14 mouse cellular contexts compared by ENCODE assay signal in genomic region chr7:115134926-115135575, GRCm38 (mm10).
DNase-seq lines count a peak whose midpoint lies in the region; ATAC-seq and TF ChIP-seq lines count a peak whose summit lies in the region.
"Had no signal": no experiment of that assay in that cellular context is flagged by ENCODE, and none has a peak within 500 bp of the region (broad histone marks: within the 10 kb centered on the region; RNA-seq: fewer than 3 reads in every experiment).

No protein-coding gene starts in this region.

- TF ChIP-seq CTCF in lung, adult 2 months (IDR thresholded peaks at IDR 0.05; ENCODE audit: insufficient read depth, low read length), result no peak
- TF ChIP-seq CTCF in heart, postnatal 0 days (IDR thresholded peaks at IDR 0.05; ENCODE audit: low read depth), result no peak

- H3K9me3 ChIP-seq in forebrain, embryonic 10.5 days, result no peaks in the 10 kb centered on the region
- no peaks in the 10 kb centered on the region for H3K9me3 ChIP-seq in forebrain, embryonic 13.5 days (replicated peaks)
- H3K9me3 ChIP-seq in heart, postnatal 0 days (replicated peaks; ENCODE audit: control insufficient read depth, low read length), result no peaks in the 10 kb centered on the region
- H3K9me3 ChIP-seq: embryonic facial prominence, embryonic 13.5 days; G1E; hindbrain, embryonic 10.5 days had no signal

- 69% methylated on average over 3 of the region's 3 CpGs for WGBS in forebrain, embryonic 10.5 days
- WGBS in forebrain, embryonic 13.5 days, result 56% methylated on average over 3 of the region's 3 CpGs
- WGBS in lung, adult 2 months, result 57% methylated on average over 3 of the region's 3 CpGs
- 37% methylated on average over 3 of the region's 3 CpGs for WGBS in heart, postnatal 0 days

- H3K4me3 ChIP-seq in forebrain, embryonic 10.5 days, result no peak overlapping the region
- H3K4me3 ChIP-seq in forebrain, embryonic 13.5 days, result no peak overlapping the region
- no peak overlapping the region for H3K4me3 ChIP-seq in lung, adult 2 months (replicated peaks; ENCODE audit: extremely low read depth, low read depth, low read length)
- H3K4me3 ChIP-seq in heart, postnatal 0 days (ENCODE audit: low read depth, low read length), result no peak overlapping the region
- H3K4me3 ChIP-seq: embryonic facial prominence, embryonic 13.5 days; hindbrain, embryonic 10.5 days had no signal

- H3K27ac ChIP-seq in forebrain, embryonic 10.5 days, result peak overlapping the region; percentile 12; the same call in 1 of the 2 replicates
- no peak overlapping the region for H3K27ac ChIP-seq in forebrain, embryonic 13.5 days
- H3K27ac ChIP-seq in heart, postnatal 0 days (ENCODE audit: low read depth), result no peak overlapping the region
- H3K27ac ChIP-seq: embryonic facial prominence, embryonic 13.5 days; hindbrain, embryonic 10.5 days; macrophage had no signal

- H3K9ac ChIP-seq in forebrain, embryonic 13.5 days, result no peak overlapping the region
- H3K9ac ChIP-seq in heart, postnatal 0 days (replicated peaks; ENCODE audit: low read depth, low read length), result no peak overlapping the region
- H3K9ac ChIP-seq: embryonic facial prominence, embryonic 13.5 days had no signal

- no peak overlapping the region for H3K4me2 ChIP-seq in forebrain, embryonic 13.5 days
- no peak overlapping the region for H3K4me2 ChIP-seq in heart, postnatal 0 days (ENCODE audit: low read depth, low read length)
- H3K4me2 ChIP-seq: embryonic facial prominence, embryonic 13.5 days had no signal

- no peak for TF ChIP-seq EP300 in heart, postnatal 0 days (IDR thresholded peaks at IDR 0.05; ENCODE audit: low read depth)

- H3K27me3 ChIP-seq in forebrain, embryonic 10.5 days (ENCODE audit: poor library complexity, severe bottlenecking), result peaks cover 13% of the 10 kb centered on the region; the same call in 1 of the 2 replicates
- H3K27me3 ChIP-seq in forebrain, embryonic 13.5 days, result 0 out of 2 replicates have a peak, but pooled peaks cover 17% of the 10 kb centered on the region
- H3K27me3 ChIP-seq in heart, postnatal 0 days (ENCODE audit: control insufficient read depth, insufficient read depth, low read length), result no peaks in the 10 kb centered on the region

- no peak for DNase-seq in forebrain, embryonic 10.5 days (ENCODE audit: extremely low spot score, low spot score)
- peak; percentile 23 to 48 for DNase-seq in lung, adult 18-20 months
- no peak for DNase-seq in lung, adult 2 months
- peak; percentile 47 for DNase-seq in heart, postnatal 0 days (ENCODE audit: low spot score)
- peak; percentile 39 for DNase-seq in lung, postnatal 36 days
- no peak for DNase-seq in ovary, adult 18-20 months (ENCODE audit: low spot score)
- DNase-seq: cerebellum, adult 9-10 months; thymus, adult 18-20 months had no signal

- H3K4me1 ChIP-seq in forebrain, embryonic 10.5 days, result peaks cover 28% of the 10 kb centered on the region
- peaks cover 30% of the 10 kb centered on the region for H3K4me1 ChIP-seq in forebrain, embryonic 13.5 days
- no peaks in the 10 kb centered on the region; the same call in 1 of the 2 replicates for H3K4me1 ChIP-seq in lung, adult 2 months (ENCODE audit: control insufficient read depth, insufficient read depth, low read length)
- peaks cover 12% of the 10 kb centered on the region for H3K4me1 ChIP-seq in heart, postnatal 0 days (ENCODE audit: control insufficient read depth, insufficient read depth)
- H3K4me1 ChIP-seq: embryonic facial prominence, embryonic 13.5 days had no signal

- ATAC-seq in forebrain, embryonic 13.5 days, result no peak
- peak; percentile 76 for ATAC-seq in heart, postnatal 0 days (ENCODE audit: insufficient read depth, low read depth)
- no peak for ATAC-seq in CD4-positive, CD25-positive, alpha-beta regulatory T cell, adult 4 months

- H3K36me3 ChIP-seq in forebrain, embryonic 10.5 days (replicated peaks), result no peaks in the 10 kb centered on the region
- no peaks in the 10 kb centered on the region for H3K36me3 ChIP-seq in forebrain, embryonic 13.5 days (ENCODE audit: poor library complexity, severe bottlenecking)
- H3K36me3 ChIP-seq in heart, postnatal 0 days (replicated peaks; ENCODE audit: control insufficient read depth, insufficient read depth, low read length), result no peaks in the 10 kb centered on the region
- H3K36me3 ChIP-seq: embryonic facial prominence, embryonic 13.5 days; G1E; hindbrain, embryonic 10.5 days had no signal

- TF ChIP-seq POLR2A in lung, adult 2 months (IDR thresholded peaks at IDR 0.05; ENCODE audit: borderline replicate concordance, extremely low read depth, low read depth, low read length), result no peak

Comparison
In these comparisons a context has a peak if more than half of its experiments do, and no peak if none do; other contexts are left out.
1. DNase-seq: peak in lung, adult 18-20 months (2 of 2), heart, postnatal 0 days (single experiment) and lung, postnatal 36 days (single experiment); none in forebrain, embryonic 10.5 days (single experiment), lung, adult 2 months (single experiment) and ovary, adult 18-20 months (single experiment).